Mouse (Mus musculus) hematopoietic multipotent progenitor cell, adult 10-12 weeks (in vitro differentiated cells): Measurements from ENCODE around the gene Anxa9. TPM values are rescaled to one million over a fixed set of nuclear protein-coding genes. Genes with fewer than 3 reads are reported as not detected.

Experiments
- polyA plus RNA-seq: library from polyadenylated mRNA; stranded (reverse); fragments of >175 nt; gene quantifications from 2 replicates; pipeline ENCODE4 v1.2.3, GENCODE M21; 2012; ENCODE audit warnings: low replicate concordance

The Anxa9 gene
- polyA plus RNA-seq, result 0.63 and 0.64 TPM in 2 replicates

DNA sequence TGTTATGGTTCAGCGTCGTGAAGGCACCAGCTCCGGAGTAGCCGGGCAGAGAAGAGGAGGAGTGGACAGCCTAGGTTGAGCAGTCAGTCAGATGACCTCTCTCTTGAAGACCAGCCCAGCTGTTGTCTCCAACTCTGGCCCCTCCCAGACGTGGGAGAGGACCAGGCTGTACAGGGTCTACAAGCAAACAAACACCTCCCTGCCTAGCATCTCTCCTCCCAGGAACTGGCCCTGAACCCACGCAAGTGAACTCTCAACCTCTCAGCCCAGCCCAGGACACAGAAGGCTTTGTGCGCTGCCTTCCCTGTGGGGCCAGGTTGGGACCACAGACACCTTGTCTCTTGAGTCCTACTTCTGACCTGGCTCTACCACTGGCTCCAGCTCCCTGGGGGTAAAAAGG lies at the start of gene Anxa9:
Gene Anxa9, minus strand, starts transcription at position 77 of the 400 bp plus-strand sequence.

GRCm38 (mm10) chr3:95314486-95315093 lies 7.6 kb upstream of the Anxa9 start, which contains the start of gene Cers2:
Gene Cers2, plus strand, starts transcription at chr3:95314791.

DNA sequence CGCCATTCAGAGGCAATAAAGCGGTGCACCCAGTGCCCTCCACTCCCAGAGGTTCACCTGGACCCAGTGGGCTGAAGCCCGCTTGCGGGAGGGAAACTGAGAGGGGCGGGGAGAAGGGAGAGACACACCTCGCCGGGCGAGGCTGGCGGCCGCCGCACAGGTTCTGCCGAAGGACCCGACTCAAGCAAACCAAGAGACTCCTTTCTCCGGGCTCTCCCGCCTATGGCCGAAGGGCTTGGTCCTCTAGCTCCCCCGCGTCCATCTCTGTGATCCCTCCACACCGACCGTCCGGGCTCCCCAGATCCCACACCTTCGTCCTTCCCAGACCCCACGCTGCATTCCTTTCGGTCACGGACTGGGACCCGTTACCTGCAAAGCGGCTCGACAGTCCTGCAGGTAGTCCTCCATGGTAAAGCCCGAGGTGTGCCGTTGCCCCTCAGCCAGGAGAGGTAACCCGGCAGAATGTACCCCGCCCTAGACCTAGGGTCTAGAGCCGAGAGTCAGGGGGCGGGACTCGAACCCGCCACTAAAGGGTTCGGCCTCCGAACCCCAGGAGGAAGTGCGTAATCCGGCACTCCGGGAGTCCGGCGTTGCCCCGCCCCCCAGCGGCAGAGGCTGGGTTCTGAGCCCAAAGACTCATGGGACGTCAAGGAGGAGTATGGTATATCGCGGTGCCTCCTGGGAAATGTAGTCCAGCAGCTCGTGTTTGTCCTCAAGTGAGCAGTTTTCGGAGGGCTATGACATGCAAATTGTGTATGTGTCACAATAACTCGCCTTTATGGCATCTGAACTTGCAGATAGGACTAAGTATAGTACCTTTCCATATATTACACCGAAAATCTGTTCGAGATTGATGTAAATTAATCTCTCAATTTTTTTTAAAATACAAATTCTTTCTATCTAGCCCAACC lies 25.5 kb downstream of the Anxa9 start, which contains the start of the genes Mindy1 and Prune1:
Gene Mindy1, plus strand, starts transcription at position 130 of the 911 bp plus-strand sequence.
Gene Prune1, minus strand, starts transcription at position 861 of the 911 bp plus-strand sequence.

GRCm38 (mm10) chr3:95250783-95251424 lies 56.1 kb downstream of the Anxa9 start, which contains the start of gene Bnipl:
Gene Bnipl, minus strand, starts transcription at chr3:95251193.

Other genes starting within 250 kb of the Anxa9 start
- 14.2 and 15.7 TPM in 2 replicates for gene Pip5k1a, start 200.2 kb downstream of the Anxa9 start, polyA plus RNA-seq
- 140 and 262 TPM in 2 replicates for gene Vps72, start 196.2 kb downstream of the Anxa9 start, polyA plus RNA-seq
- 0.58 and 0.82 TPM in 2 replicates for gene Tmod4, start 182.7 kb downstream of the Anxa9 start, polyA plus RNA-seq
- gene Scnm1, start 173.2 kb downstream of the Anxa9 start, polyA plus RNA-seq, result 6.6 and 11.8 TPM in 2 replicates
- 3.3 and 6.5 TPM in 2 replicates for gene Lysmd1, start 173.1 kb downstream of the Anxa9 start, polyA plus RNA-seq
- 29.6 and 79.9 TPM in 2 replicates for gene Tnfaip8l2, start 164.8 kb downstream of the Anxa9 start, polyA plus RNA-seq
- gene Sema6c, start 146.7 kb downstream of the Anxa9 start, polyA plus RNA-seq, result 1.1 and 3.6 TPM in 2 replicates
- gene Gabpb2, start 89.3 kb downstream of the Anxa9 start, polyA plus RNA-seq, result 3.9 and 10.3 TPM in 2 replicates
- gene Cdc42se1, start 78.4 kb downstream of the Anxa9 start, polyA plus RNA-seq, result 386 and 443 TPM in 2 replicates
- 6.9 and 11.0 TPM in 2 replicates for gene Mllt11, start 75.0 kb downstream of the Anxa9 start, polyA plus RNA-seq
- 0.49 TPM in 1 of 2 replicates, not detected in the other for gene Gm128, start 65.6 kb downstream of the Anxa9 start, polyA plus RNA-seq
- not detected in 2 replicates for gene Bnipl, start 56.0 kb downstream of the Anxa9 start, polyA plus RNA-seq
- gene Mindy1, start 25.8 kb downstream of the Anxa9 start, polyA plus RNA-seq, result 71.0 and 165 TPM in 2 replicates
- gene Prune1, start 25.1 kb downstream of the Anxa9 start, polyA plus RNA-seq, result 1.8 and 3.6 TPM in 2 replicates
- 194 and 233 TPM in 2 replicates for gene Cers2, start 7.6 kb upstream of the Anxa9 start, polyA plus RNA-seq
- 10.9 and 12.9 TPM in 2 replicates for gene Setdb1, start 50.0 kb upstream of the Anxa9 start, polyA plus RNA-seq
- not detected in 2 replicates for gene 4930558C23Rik, start 95.7 kb upstream of the Anxa9 start, polyA plus RNA-seq
- gene Arnt, start 127.2 kb upstream of the Anxa9 start, polyA plus RNA-seq, result 32.9 and 52.8 TPM in 2 replicates
- 0.08 TPM in 1 of 2 replicates, not detected in the other for gene Ctsk, start 192.1 kb upstream of the Anxa9 start, polyA plus RNA-seq
- gene Ctss, start 219.6 kb upstream of the Anxa9 start, polyA plus RNA-seq, result 19.9 and 33.2 TPM in 2 replicates